Mouse (Mus musculus): ENCODE data around the gene Trmu.
A peak's percentile ranks its signal among the peaks of the same experiment; 100 is the strongest.

Gene Trmu

DNA sequence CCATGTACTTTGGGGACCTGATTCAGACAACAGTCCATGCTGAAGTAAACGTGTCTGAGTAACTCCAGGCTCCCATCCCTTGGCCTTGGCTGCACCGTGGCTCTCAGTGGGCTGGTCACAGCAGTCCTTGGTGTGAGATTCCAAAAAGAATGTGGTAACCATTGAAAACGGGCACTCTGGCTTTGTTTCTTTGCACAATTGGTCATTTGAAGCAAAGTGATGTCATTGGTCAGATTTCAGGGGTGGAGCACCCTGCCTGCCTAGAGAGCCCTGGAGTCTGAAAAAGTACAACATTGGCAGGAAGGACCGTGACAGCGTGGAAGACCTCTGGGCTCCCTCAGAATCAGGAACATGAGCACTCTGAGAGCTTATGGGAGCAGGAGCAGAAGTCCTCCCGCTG, 20.3 kb downstream of the Trmu start:
- DNase-seq, result no peak

DNA sequence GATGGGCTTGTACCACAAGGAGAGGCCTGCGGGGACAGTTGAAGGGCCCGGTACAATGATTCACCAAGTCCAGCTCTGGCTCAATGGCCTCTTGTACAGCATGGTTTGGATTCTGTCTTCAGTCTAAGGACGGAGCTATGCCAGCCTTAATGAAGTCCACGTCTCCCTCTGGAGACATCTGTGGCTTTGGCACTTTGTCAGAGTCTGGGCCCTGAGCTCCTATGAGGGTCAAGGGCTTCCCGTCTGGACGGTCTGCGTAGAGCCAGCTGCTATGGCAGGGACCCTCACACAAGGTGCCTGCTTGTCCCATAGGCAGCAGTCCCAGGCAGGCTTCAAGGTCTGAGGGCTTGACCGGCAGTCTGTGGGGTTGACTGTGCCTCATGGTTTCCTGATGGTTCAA, 21.2 kb downstream of the Trmu start:
- no peak for DNase-seq

DNA sequence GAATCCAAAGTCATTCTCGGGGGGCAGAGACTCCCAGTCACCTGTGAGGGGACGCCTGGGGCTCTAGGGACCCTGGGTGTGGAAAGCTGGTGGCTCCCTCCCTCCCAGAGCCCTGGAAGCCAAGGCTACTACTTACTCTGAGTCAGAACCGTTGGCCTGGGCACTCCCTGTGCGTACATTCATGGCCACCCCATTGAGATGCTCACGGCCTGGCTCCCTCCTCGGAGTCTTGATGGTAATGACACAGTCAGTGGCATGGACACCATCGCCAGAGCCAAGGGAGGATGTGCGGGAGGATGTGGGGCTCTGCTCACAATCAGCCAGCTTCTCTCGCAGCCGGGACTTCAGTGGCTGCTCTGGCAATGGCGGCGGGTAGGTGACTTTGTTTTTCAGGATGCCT, 21.7 kb downstream of the Trmu start:
- DNase-seq, result no peak

DNA sequence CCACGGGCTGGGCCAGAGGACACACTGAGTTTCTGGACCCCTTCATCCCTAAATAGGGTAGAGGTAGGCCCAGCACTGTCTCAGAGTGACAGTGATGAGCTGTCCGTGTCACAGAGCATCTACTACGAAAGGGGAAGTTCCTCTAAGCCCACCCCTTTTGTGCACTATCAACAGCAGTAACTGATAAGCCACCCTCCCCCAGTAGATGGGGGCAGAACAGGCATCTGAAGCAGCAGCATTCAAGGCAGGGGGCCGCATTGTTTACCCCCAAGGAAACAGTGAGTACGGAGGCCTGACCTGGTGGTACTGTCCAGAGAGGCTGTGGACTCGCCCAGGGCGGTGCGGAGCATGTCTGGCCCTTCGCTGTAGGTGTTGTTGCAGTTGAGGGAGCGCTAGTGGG, 23.4 kb downstream of the Trmu start:
- no peak for DNase-seq

DNA sequence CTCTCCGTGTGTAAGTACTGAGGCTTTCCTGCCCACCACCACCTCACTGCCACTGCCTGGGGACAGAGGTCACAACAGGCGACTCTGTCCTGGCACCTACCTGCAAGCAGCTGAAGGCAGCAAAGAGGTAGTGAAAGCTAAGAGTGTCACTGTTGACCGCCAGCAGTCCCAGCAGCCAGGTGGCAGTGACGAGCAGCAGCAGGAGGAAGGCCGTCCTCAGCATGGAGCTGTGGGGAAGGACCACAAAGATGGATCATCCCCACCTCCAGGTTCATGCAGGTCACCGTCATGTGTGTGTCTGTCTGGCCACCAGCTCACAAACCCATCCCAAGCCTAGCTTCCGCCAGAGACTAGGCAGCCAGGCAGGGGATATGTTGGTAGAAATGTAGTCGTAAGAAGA, 24.7 kb downstream of the Trmu start:
- no peak for DNase-seq

DNA sequence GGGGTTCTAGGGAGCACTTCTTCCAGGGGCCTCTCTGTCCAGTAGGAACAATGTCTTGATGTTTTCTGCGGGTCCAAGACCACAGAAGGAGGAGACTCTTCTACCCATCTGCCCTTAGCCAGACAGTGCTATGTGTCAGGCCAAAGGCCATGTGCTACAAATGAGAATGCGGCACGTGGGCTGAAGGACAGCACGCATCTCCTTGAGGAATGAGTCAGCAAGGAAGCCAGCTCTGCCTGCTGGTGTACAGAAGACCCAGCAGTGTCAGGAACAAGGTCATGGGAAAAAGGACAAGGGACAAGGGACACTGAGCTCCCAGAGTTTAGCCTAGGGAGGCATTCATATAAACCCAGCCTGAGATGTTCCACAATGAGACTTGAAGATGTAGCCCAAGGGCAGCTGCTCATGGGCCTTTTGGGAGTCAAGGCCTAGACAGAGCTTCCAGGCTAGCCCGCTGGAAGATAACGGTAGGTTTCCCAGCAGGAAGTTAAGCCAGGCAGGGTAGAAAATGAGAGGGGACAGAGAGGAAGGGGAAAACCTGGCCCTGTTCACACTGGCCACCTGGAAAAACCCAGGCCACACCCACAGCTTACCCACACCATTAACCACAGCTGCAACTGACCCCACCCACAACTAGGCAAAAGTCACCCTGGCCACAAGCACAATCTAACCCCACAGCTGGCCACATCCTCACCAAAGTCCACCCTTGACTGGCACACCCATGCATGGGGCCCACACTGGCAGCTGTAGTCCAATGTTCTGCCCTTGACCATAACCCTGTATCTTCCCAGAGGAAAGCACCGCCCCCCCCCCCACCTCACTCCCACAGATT, 29.8 kb downstream of the Trmu start:
- DNase-seq, result no peak

DNA sequence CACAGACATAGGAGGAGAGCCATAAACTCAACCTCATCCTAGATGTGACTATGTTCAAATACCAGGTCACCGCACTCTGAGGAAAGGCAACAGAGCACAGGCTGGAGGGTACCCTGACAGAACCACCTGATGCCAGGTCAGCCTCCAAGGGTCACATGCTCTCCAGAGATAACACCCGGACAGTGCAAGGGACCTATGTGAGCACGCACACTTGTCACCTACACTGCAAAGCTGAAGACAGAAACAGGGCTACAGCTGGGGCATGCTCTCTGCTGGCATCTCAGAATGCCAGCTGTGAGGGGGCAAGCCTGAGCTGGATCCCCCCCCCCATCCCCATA, 30.3 kb downstream of the Trmu start:
- peak; percentile 26 for DNase-seq

DNA sequence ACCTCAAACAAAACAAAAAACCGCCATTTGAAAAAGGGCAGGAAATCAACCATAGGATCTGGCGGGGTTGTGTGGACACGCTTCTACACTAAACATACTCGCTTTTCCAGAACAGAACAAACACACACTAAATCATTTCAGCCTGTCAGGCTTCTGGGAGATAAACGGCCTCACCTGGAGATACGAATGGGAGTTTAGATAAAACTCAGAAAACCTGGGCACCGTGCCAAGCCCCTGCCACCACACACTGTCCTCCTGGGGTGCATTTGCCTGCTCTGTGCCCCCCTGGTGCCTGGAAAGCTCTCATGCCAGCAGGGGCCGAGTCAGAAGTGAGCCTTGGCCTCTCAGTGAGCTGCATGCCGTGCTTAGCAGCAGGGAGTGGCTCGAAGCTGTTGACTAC, 30.8 kb downstream of the Trmu start:
- DNase-seq, result peak; percentile 13

DNA sequence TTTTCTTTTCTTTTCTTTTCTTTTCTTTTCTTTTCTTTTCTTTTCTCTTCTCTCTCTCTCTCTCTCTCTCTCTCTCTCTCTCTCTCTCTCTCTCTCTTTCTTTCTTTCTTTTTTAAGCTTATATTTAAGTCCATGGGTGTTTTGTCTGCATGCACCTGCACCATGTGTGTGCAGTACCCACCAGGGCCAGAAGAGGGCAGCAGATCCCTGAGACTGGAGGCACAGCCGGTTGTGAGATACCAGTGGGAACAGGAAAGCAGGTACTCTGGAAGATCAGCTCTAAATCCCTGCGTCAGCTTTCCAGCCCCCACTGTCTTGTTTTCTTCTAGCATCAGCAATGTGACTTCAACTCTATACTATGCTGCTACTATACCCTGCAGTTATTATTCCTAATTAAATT, 34.5 kb downstream of the Trmu start:
- DNase-seq, result peak; percentile 85

DNA sequence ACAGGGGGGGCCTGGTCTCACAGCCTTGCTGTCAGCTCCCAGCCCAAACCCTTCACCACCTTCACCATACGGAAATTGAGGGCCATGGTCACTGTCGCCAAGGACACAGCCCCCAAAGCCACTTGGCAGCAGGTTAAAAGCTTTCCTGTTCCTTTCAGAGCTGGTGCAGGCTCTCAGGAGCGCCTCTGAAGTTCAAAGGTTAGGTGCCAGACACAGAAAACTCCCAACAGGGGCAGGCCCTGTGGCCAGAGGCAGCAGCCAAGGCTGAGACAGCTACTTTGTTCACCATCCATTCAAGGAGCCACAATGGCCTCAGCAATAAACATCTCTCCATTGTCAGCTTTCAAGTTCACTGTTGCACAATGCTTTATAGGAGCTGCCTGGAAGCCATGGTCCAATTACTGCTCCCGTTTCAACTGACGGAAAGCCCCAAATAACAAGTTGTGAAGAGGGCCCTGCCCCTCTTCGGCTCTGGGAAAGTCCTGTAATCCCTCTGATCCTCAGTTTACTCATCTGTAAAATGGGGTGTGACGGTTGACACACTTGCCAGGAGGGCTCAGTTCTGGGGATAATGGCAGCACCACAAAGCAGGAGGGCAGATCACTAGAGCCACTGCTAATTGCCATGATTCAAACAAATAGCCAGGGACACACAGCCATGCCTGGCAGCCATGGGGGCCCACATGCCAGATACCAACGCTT, 40.2 kb downstream of the Trmu start:
- no peak for DNase-seq

DNA sequence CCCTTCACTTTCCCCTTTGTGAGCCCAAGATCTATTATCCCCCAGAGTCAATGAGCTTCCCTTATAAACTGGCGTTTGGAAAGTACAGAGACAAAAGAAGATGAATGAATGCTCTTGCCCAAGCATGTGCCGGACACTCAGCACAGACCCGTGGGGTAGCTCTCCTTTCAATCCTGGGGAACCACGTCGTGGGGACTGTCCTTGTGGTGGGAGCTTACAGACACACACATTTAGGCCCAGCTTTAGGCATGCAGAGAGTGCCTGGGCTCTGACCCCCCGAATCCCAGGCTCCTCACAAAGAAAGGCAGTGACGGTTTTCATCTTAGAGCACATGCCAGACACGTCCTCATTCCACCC, 40.8 kb downstream of the Trmu start:
- DNase-seq, result no peak

DNA sequence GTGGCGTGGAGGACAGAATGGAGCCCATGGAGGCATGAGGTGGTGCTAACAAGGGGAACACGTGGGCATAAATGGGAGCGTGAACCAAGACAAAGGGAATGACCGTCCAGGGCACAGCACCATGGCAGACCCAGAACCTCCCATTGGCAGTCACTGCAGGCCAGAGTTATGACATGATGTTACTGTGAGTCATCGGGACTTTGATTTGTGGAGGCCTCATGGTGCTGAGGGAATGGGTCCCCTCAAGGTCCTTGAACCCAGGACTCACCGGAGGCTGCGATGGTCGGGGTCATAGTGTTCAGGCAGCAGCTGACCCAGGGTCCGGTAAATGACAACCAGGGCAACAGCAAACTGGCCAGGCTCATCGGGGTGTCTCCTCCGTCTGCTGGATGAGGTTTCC, 42.7 kb downstream of the Trmu start:
- DNase-seq, result no peak

DNA sequence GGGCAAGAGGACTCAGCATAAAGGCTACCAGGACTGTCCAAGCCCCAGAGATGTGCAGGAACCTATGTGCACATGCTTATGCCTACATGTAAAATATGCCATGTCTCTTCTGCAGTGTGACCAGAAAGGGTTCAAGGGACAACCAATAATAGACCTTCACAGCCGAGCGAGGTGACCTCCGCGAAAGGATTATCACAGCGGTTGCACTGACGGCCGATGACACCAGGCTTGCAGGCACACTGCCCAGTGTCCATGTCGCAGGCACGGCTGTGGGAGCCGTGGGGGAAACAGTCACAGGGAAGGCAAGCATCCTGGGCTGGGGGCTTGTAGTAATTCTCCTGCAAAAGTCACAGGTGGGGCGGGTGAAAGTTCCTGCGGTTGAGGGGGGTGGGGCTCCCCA, 49.0 kb downstream of the Trmu start:
- DNase-seq, result peak; percentile 11

DNA sequence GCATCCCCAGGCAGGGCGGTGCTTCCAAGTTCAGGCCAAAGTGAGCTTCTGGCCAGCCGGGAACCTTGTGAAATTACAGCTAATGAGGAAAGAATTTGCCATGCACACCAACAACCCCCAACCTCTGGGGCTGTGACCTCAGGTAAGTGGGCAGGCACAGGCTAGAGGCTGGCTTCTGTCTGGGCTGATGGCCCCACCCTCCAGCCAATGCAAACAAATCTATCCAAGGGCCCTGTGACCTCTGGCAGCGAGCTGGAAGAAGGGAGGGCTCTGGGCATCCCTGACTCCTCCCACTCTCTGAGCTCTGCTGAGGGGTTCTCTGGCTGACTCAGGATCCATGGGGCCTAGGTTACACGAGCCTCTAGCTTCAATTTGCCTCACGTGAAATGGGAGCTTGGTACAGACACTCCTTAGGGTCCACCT, 56.5 kb downstream of the Trmu start:
- DNase-seq, result no peak

Data from thymus, postnatal 25 days (tissue).